Mouse (Mus musculus): ENCODE results near the gene Mgll.

GRCm38 (mm10) chr6:88811396-88811795 lies 87.2 kb downstream of the Mgll start:
- TF ChIP-seq CTCF (IDR thresholded peaks at IDR 0.05; ENCODE audit: low read depth, low read length) (no peak), POLR2A (IDR thresholded peaks at IDR 0.05; ENCODE audit: extremely low read depth, insufficient read depth, low read length) (no peak)
